Mouse (Mus musculus) intestine, embryonic 14.5 days (tissue): ENCODE data around the gene Camk2d. TPM values are rescaled to one million over a fixed set of nuclear protein-coding genes. Genes with fewer than 3 reads are reported as not detected.

Experiments
- ATAC-seq: fragments of 200-750 bp; cut with Nextera tagmentation; replicated peaks from 2 replicates; pipeline ENCODE4 v1.8.0; 2017; ENCODE audit warnings: low read depth, moderate number of reproducible peaks, moderate TSS enrichment, moderate library complexity; ENCODE audit not compliant: low FRiP score, low TSS enrichment
- DNase-seq: peaks from one replicate; pipeline ENCODE4 v3.0.0-alpha.2; 2018; ENCODE audit warnings: low spot score
- H3K27ac ChIP-seq: fragments of 300-500 bp; sonication (generic); 2 replicates; pipeline ENCODE4 v1.5.1; 2014; ENCODE audit warnings: low read depth, mild to moderate bottlenecking, control low read depth
- H3K27me3 ChIP-seq: fragments of 300-500 bp; sonication (generic); replicated peaks from 2 replicates; pipeline ENCODE4 v1.6.1; 2014; ENCODE audit warnings: low read length, control low read depth; ENCODE audit not compliant: control insufficient read depth, insufficient read depth
- H3K36me3 ChIP-seq: fragments of 300-500 bp; sonication (generic); 2 replicates; pipeline ENCODE4 v1.6.1; 2014; ENCODE audit warnings: low read length, control low read depth; ENCODE audit not compliant: control insufficient read depth, insufficient read depth
- H3K4me1 ChIP-seq: fragments of 300-500 bp; sonication (generic); replicated peaks from 2 replicates; pipeline ENCODE4 v1.6.1; 2014; ENCODE audit warnings: low read length, control low read depth, mixed read lengths; ENCODE audit not compliant: control insufficient read depth, insufficient read depth
- H3K4me2 ChIP-seq: fragments of 300-500 bp; sonication (generic); 2 replicates; pipeline ENCODE4 v1.6.1; 2014; ENCODE audit warnings: low read length
- H3K4me3 ChIP-seq: fragments of 300-500 bp; sonication (generic); 2 replicates; pipeline ENCODE4 v1.5.1; 2014; ENCODE audit warnings: low read depth, low read length, control low read depth, mixed read lengths
- H3K9ac ChIP-seq: fragments of 300-500 bp; sonication (generic); 2 replicates; pipeline ENCODE4 v1.6.1; 2014; ENCODE audit warnings: mild to moderate bottlenecking, low read length
- H3K9me3 ChIP-seq: fragments of 300-500 bp; sonication (generic); 2 replicates; pipeline ENCODE4 v1.6.1; 2016; ENCODE audit warnings: low read length, control low read depth; ENCODE audit not compliant: control insufficient read depth
- WGBS: fragments of 180-500 bp; shearing (Covaris S2); extraction: QIAGEN DNeasy Blood & Tissue Kit; methylation state at CpG from one replicate; pipeline ENCODE4 v1.1.7; 2014; 5-methylcytosine and 5-hydroxymethylcytosine counted together
- polyA plus RNA-seq: library from polyadenylated mRNA; unstranded; fragments of >200 nt; fragmentation: Nextera tagmentation; extraction: Ambion mirVana; gene quantifications from 2 replicates; pipeline ENCODE4 v1.2.1, GENCODE M21; 2014

The Camk2d gene
- polyA plus RNA-seq, 1 experiment from 2014 or later = 47.0 TPM

DNA sequence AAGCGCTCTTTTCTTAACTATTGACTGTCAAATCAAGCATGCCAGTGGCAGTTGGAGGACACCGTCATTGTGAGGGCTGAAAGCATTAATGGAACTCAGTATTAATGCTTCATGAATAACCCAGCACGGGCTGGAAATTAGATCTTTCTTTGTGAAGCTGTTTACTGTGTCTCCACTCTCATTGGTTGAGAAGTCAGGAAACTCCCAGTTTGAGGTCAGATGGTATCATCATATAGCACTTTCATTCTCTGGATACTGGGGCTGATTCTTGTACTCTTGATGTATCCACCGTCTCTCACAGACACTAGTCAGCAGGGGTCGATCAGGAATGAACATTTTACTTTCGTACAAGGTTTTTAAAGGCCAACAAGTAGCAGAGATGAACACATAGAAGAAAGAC is 54.6 kb downstream of the Camk2d start:
- Histone ChIP-seq H3K4me2 (no peak overlapping the region), H3K4me3 (no peak overlapping the region), H3K27ac (no peak overlapping the region), H3K4me1 (no peaks in the 10 kb centered on the region), H3K9me3 (no peaks in the 10 kb centered on the region), H3K27me3 (no peaks in the 10 kb centered on the region), H3K9ac (no peak overlapping the region), H3K36me3 (no peaks in the 10 kb centered on the region)
- peak; percentile 1 for DNase-seq
- WGBS = 89% methylated on average over 6 of the region's 6 CpGs
- ATAC-seq = no peak

DNA sequence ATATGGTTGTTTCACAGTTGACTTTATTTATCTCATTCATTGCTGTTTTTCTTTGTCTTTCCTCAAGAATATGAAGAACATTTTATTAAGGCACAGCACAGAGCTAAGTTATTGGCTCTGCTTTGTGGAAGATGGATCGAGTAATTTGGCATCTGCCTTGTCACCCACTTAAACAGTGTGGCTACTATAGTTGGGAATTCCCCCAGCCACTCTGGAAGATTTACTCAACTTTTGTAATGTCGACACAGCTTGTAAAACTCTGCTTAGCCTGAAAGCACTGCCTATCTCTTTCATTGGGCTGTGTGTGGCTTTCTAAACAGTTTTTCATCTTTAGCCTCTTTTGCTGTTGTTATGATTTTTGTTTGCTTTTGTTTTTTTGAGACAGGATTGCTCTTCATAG is 56.3 kb downstream of the Camk2d start:
- 50% methylated on average over 2 of the region's 2 CpGs for WGBS
- Histone ChIP-seq H3K27me3 (no peaks in the 10 kb centered on the region), H3K4me1 (no peaks in the 10 kb centered on the region), H3K27ac (no peak overlapping the region), H3K4me2 (no peak overlapping the region), H3K4me3 (no peak overlapping the region), H3K9me3 (no peaks in the 10 kb centered on the region), H3K9ac (no peak overlapping the region), H3K36me3 (no peaks in the 10 kb centered on the region)
- ATAC-seq = no peak
- peak; percentile 24 for DNase-seq

DNA sequence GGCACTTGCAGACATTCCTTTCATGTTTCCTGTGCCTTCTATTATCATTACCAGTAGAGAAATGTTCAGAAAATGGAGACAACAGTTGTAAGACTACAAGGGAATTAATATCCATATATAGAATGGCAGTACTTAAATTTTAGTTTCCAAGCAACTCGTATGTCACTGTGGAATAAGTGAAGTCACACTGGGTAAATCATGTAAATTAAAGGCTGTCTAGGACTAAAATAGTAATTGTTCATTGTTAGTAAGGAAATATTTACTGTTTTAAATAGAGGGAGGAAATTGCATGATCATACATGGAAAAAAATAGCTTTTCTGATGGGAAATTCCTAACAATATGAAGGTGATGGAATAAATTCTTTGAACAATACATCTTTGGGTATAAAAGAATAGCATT is 57.0 kb downstream of the Camk2d start:
- Histone ChIP-seq H3K27me3 (no peaks in the 10 kb centered on the region), H3K9ac (no peak overlapping the region), H3K4me1 (no peaks in the 10 kb centered on the region), H3K36me3 (no peaks in the 10 kb centered on the region), H3K27ac (no peak overlapping the region), H3K4me2 (no peak overlapping the region), H3K4me3 (no peak overlapping the region), H3K9me3 (no peaks in the 10 kb centered on the region)
- ATAC-seq = no peak
- DNase-seq = peak; percentile 10
- 78% methylated on average over 1 of the region's 1 CpGs for WGBS

DNA sequence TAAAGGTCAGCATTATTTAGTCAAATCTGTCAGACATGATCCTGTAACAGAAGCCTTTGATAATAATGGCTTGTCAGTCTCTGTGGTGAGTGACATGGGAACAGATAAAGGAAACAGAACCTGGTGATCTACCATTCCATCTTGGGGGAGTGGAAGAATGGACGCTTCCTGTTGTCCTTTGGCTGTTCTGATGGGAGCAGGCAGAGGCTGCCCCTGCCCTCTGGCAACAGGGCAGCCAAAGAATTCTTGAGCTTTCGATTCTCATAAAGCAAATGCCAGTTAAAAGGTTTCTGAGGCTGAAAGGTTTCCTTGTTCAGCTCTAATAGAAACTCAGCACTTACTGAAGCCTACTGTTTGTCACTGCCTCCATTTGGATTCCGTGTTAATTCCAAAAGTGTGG is 60.1 kb downstream of the Camk2d start:
- no peak overlapping the region for H3K9ac ChIP-seq
- H3K27me3 ChIP-seq = no peaks in the 10 kb centered on the region
- WGBS = 73% methylated on average over 3 of the region's 3 CpGs
- ATAC-seq (no peak), DNase-seq (peak; percentile 41)
- H3K4me2 ChIP-seq = no peak overlapping the region
- no peak overlapping the region for H3K4me3 ChIP-seq
- H3K27ac ChIP-seq = no peak overlapping the region
- H3K9me3 ChIP-seq = no peaks in the 10 kb centered on the region
- no peaks in the 10 kb centered on the region for H3K4me1 ChIP-seq
- H3K36me3 ChIP-seq = no peaks in the 10 kb centered on the region

GRCm38 (mm10) chr3:126657895-126658294 is 61.8 kb downstream of the Camk2d start:
- H3K4me1 ChIP-seq = no peaks in the 10 kb centered on the region
- ATAC-seq (no peak), DNase-seq (peak; percentile 21)
- no peaks in the 10 kb centered on the region for H3K9me3 ChIP-seq
- no peaks in the 10 kb centered on the region for H3K27me3 ChIP-seq
- H3K27ac ChIP-seq = no peak overlapping the region
- no peak overlapping the region for H3K4me3 ChIP-seq
- 70% methylated on average over 4 of the region's 4 CpGs for WGBS
- H3K9ac ChIP-seq = no peak overlapping the region
- no peaks in the 10 kb centered on the region for H3K36me3 ChIP-seq
- no peak overlapping the region for H3K4me2 ChIP-seq

- WGBS = 65% methylated on average over 10 of the region's 10 CpGs
- no peaks in the 10 kb centered on the region for H3K9me3 ChIP-seq
- no peak for ATAC-seq
- H3K27ac ChIP-seq = no peak overlapping the region
- no peak overlapping the region for H3K9ac ChIP-seq
- no peak overlapping the region for H3K4me3 ChIP-seq
- H3K4me2 ChIP-seq = no peak overlapping the region
- no peaks in the 10 kb centered on the region for H3K27me3 ChIP-seq
- no peaks in the 10 kb centered on the region for H3K36me3 ChIP-seq
- H3K4me1 ChIP-seq = no peaks in the 10 kb centered on the region
- DNase-seq = no peak
Measured at GRCm38 (mm10) chr3:126658791-126659190, 62.7 kb downstream of the Camk2d start.

GRCm38 (mm10) chr3:126659235-126659634 is 63.1 kb downstream of the Camk2d start:
- ATAC-seq = no peak
- Histone ChIP-seq H3K9me3 (no peaks in the 10 kb centered on the region), H3K9ac (no peak overlapping the region), H3K27ac (no peak overlapping the region), H3K4me2 (no peak overlapping the region), H3K36me3 (no peaks in the 10 kb centered on the region), H3K27me3 (no peaks in the 10 kb centered on the region), H3K4me3 (no peak overlapping the region), H3K4me1 (no peaks in the 10 kb centered on the region)
- no peak for DNase-seq
- WGBS = 88% methylated on average over 8 of the region's 8 CpGs

DNA sequence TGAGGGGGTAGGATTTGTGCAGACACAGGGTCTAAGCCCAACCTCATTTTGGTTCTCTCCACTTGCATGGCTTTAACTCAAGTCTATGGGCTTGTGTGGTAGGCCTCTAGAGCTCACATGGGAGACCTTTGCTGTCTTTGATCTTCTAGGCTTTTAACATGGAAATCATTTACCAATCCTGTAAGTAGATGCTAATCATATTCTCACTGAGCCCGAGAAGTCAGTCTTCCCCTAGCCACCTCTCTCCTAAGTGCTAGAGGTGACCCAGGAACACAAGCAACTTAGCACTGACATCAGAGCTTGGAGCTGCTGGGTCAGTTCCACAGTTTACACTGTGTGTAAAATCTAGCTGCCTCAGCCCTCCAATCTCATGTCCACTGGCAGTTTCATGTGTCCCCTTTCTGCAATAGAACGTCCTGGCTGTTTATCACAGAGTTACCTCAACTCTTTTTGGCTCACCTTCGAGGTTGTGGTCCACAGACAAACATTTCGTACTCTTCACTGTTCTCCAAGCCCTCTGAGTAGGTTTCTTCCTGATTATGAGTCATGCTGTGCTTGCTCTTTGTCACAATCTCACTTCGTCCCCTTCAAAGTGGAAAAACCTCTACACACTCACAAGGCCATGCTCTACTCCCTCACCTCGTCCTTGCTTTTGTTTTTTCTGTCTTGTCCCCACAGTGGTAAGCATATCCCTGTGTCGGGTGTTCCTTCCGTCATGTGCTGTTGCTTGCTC is 63.9 kb downstream of the Camk2d start:
- H3K27ac ChIP-seq = no peak overlapping the region

GRCm38 (mm10) chr3:126660575-126660974 is 64.5 kb downstream of the Camk2d start:
- 92% methylated on average over 2 of the region's 2 CpGs for WGBS
- H3K9ac ChIP-seq = no peak overlapping the region
- H3K4me3 ChIP-seq = no peak overlapping the region
- no peak for DNase-seq
- no peaks in the 10 kb centered on the region for H3K27me3 ChIP-seq
- no peak overlapping the region for H3K4me2 ChIP-seq
- no peaks in the 10 kb centered on the region for H3K9me3 ChIP-seq
- H3K27ac ChIP-seq = no peak overlapping the region
- H3K36me3 ChIP-seq = no peaks in the 10 kb centered on the region
- no peaks in the 10 kb centered on the region for H3K4me1 ChIP-seq
- no peak for ATAC-seq

More for the DNA sequence above, 63.9 kb downstream of the Camk2d start:
- Histone ChIP-seq H3K4me3 (no peak overlapping the region), H3K9me3 (no peaks in the 10 kb centered on the region), H3K27me3 (no peaks in the 10 kb centered on the region), H3K4me1 (no peaks in the 10 kb centered on the region), H3K36me3 (no peaks in the 10 kb centered on the region), H3K9ac (no peak overlapping the region), H3K4me2 (no peak overlapping the region)
- DNase-seq = no peak
- WGBS = 84% methylated on average over 8 of the region's 8 CpGs
- ATAC-seq = no peak
